9 mouse cellular contexts compared by ENCODE assay signal in the genomic region with DNA sequence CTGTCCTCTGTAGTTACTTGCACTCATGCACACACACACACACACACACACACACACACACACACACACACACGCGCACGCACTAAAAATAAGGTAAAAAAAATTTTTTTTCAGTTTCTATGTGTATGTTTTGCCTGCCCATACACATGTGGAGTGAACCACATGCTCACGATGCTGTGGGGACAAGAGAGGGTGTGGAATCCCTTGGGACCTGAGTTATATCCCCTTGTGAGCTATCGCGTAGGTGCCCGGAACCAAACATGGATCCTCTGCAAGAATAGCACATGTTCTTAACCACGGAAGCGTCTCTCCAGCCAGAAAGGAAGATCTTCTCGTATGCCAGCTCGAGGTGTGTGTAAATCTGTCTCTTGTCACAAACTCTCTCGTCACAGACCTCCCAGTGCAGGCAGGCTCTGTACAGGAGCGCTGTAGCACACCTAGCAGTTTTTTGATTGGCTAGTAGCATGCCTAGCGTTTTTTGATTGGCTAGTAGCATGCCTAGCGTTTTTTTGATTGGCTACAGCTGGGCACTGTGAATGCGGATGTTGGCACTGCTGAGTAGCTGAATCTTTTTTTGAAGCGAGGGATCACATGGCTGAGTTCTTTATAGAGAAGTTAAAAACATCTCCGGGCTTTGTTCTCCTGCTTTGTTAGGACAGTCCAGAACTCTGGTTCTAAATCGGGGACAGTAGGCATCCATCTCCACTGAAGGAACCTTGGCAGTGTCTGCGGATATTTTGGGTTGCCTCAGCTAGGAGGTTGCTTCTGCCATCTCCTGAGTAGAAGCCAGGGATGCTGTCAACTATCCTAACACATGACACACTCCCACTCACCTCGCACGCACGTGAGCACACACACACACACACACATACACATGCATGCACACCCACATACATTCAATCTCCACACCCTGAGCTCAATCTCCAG. TPM values are rescaled to one million over a fixed set of nuclear protein-coding genes. Genes with fewer than 3 reads are reported as not detected.
DNase-seq lines count a peak whose midpoint lies in the region; ATAC-seq lines count a peak whose summit lies in the region.
"Had no signal": no experiment of that assay in that cellular context is flagged by ENCODE, and none has a peak within 500 bp of the region (broad histone marks: within the 10 kb centered on the region; RNA-seq: fewer than 3 reads in every experiment).

No protein-coding gene starts in this region.

- DNase-seq in ovary, postnatal 36 days (ENCODE audit: low spot score) = peak; percentile 39
- no peak for DNase-seq in ovary, postnatal 14 days (ENCODE audit: low spot score)
- DNase-seq in embryonic facial prominence, embryonic 10.5 days (ENCODE audit: low spot score) = peak; percentile 77
- DNase-seq in heart, adult 9 months (ENCODE audit: low spot score in 2 of 2) = peak; percentile 77 to 82
- DNase-seq in kidney, adult 9 months = peak; percentile 78
- peak; percentile 91 for DNase-seq in midbrain, embryonic 14.5 days
- DNase-seq in spleen, postnatal 14 days (ENCODE audit: low spot score in 2 of 2) = peak; percentile 36 to 55

- no peaks in the 10 kb centered on the region for H3K9me3 ChIP-seq in embryonic facial prominence, embryonic 10.5 days
- H3K9me3 ChIP-seq in limb, embryonic 13.5 days = no peaks in the 10 kb centered on the region
- H3K9me3 ChIP-seq in midbrain, embryonic 14.5 days (ENCODE audit: control insufficient read depth, low read length) = no peaks in the 10 kb centered on the region

- peak; percentile 95 for ATAC-seq in limb, embryonic 13.5 days (ENCODE audit: low FRiP score, low read depth)
- ATAC-seq in midbrain, embryonic 14.5 days (ENCODE audit: low FRiP score, low TSS enrichment) = peak; percentile 93
- ATAC-seq: Patski had no signal

- H3K27me3 ChIP-seq in embryonic facial prominence, embryonic 10.5 days (replicated peaks; ENCODE audit: low read depth, poor library complexity, severe bottlenecking) = peaks cover 1% of the 10 kb centered on the region; the same call in 1 of the 2 replicates
- H3K27me3 ChIP-seq in limb, embryonic 13.5 days = peaks cover 20% of the 10 kb centered on the region
- no peaks in the 10 kb centered on the region; the same call in 1 of the 2 replicates for H3K27me3 ChIP-seq in midbrain, embryonic 14.5 days (ENCODE audit: control insufficient read depth, insufficient read depth, low read length)
- H3K27me3 ChIP-seq: Patski had no signal

- 58% methylated on average over 23 of the region's 23 CpGs for WGBS in embryonic facial prominence, embryonic 10.5 days
- WGBS in limb, embryonic 13.5 days = 50% methylated on average over 23 of the region's 23 CpGs
- WGBS in midbrain, embryonic 14.5 days = 55% methylated on average over 23 of the region's 23 CpGs

- peaks cover 9% of the 10 kb centered on the region for H3K4me1 ChIP-seq in embryonic facial prominence, embryonic 10.5 days
- no peaks in the 10 kb centered on the region for H3K4me1 ChIP-seq in limb, embryonic 13.5 days
- H3K4me1 ChIP-seq in midbrain, embryonic 14.5 days (ENCODE audit: control insufficient read depth, insufficient read depth, low read length) = 0 out of 2 replicates have a peak, but pooled peaks cover 3% of the 10 kb centered on the region

- peak overlapping the region; percentile 48 for H3K4me3 ChIP-seq in embryonic facial prominence, embryonic 10.5 days
- H3K4me3 ChIP-seq in limb, embryonic 13.5 days = 0 out of 2 replicates have a peak overlapping the region, but pooled peaks have one; percentile 7
- H3K4me3 ChIP-seq in midbrain, embryonic 14.5 days (replicated peaks; ENCODE audit: low read depth, low read length) = peak overlapping the region; percentile 24; the same call in 1 of the 2 replicates

- no peak overlapping the region for H3K9ac ChIP-seq in limb, embryonic 13.5 days
- H3K9ac ChIP-seq in midbrain, embryonic 14.5 days (replicated peaks; ENCODE audit: low read length) = no peak overlapping the region

- H3K27ac ChIP-seq in embryonic facial prominence, embryonic 10.5 days (replicated peaks) = no peak overlapping the region; the same call in 1 of the 2 replicates
- no peak overlapping the region for H3K27ac ChIP-seq in limb, embryonic 13.5 days
- H3K27ac ChIP-seq in midbrain, embryonic 14.5 days (replicated peaks; ENCODE audit: low read depth, low read length) = no peak overlapping the region

- H3K4me2 ChIP-seq in limb, embryonic 13.5 days (replicated peaks) = peak overlapping the region; percentile 52
- H3K4me2 ChIP-seq in midbrain, embryonic 14.5 days (ENCODE audit: low read length) = peak overlapping the region; percentile 52

- H3K36me3 ChIP-seq in embryonic facial prominence, embryonic 10.5 days (replicated peaks) = no peaks in the 10 kb centered on the region
- H3K36me3 ChIP-seq in limb, embryonic 13.5 days = no peaks in the 10 kb centered on the region
- no peaks in the 10 kb centered on the region for H3K36me3 ChIP-seq in midbrain, embryonic 14.5 days (ENCODE audit: control insufficient read depth, insufficient read depth, low read length)

RNA-seq across cellular contexts. Expression of a gene that starts 52.4 kb away (rescaled TPM):
- 15.1 and 17.5 TPM in 2 replicates for polyA plus RNA-seq in embryonic facial prominence, embryonic 10.5 days (2016; fragmentation: Nextera tagmentation; extraction: Ambion mirVana)
- polyA plus RNA-seq in limb, embryonic 13.5 days (2015; fragmentation: Nextera tagmentation; extraction: Ambion mirVana) = 12.9 and 15.8 TPM in 2 replicates
- 5.1 and 7.2 TPM in 2 replicates for polyA plus RNA-seq in midbrain, embryonic 14.5 days (2014; fragmentation: Nextera tagmentation; extraction: Ambion mirVana)
